Mouse (Mus musculus): ENCODE measurements around the gene Aftph.

DNA sequence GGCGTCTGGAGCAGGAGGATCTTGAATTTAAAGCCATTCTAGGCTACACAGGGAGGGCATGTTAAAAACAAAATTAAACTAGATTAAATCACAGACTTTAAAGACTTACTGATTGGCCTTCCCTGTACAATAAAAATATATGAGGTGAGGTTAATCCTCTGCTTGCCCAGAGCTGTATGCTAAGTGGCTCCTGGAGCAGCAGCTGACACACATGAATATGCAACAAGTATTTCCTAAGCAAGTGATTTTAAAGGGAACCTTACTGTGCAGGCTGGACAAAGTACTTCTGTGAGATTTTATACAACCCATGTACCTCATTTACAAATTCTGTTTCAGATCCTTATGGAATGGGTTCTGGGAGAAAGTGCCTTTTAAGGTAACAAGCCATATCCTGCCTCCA, 47.6 kb upstream of the Aftph start:
- TF ChIP-seq POLR2A (IDR thresholded peaks at IDR 0.05; ENCODE audit: low read depth, low read length), result no peak
- TF ChIP-seq CTCF (IDR thresholded peaks at IDR 0.05; ENCODE audit: extremely low read depth, insufficient read depth, insufficient read length, insufficient replicate concordance), result no peak
